Mouse (Mus musculus) lung, embryonic 15.5 days (tissue): ENCODE results near the gene Krtap5-3. TPM values are rescaled to one million over a fixed set of nuclear protein-coding genes. Genes with fewer than 3 reads are reported as not detected.
"Not testable (repeated sequence)": the region's sequence is repeated elsewhere in the genome, so short reads cannot be mapped to it uniquely, and the experiment has no call there.

Experiments
- ATAC-seq: fragments of 200-750 bp; cut with Nextera tagmentation; 2 replicates; pipeline ENCODE4 v1.8.0; 2017; ENCODE audit warnings: moderate number of reproducible peaks, borderline replicate concordance; ENCODE audit not compliant: low FRiP score, low TSS enrichment; ENCODE audit errors: extremely low read depth
- H3K27ac ChIP-seq: fragments of 300-500 bp; sonication (generic); 2 replicates; pipeline ENCODE4 v1.5.1; 2015; ENCODE audit warnings: moderate library complexity, mild to moderate bottlenecking, inconsistent platforms
- H3K27me3 ChIP-seq: fragments of 300-500 bp; sonication (generic); 2 replicates; pipeline ENCODE4 v1.6.1; 2015; ENCODE audit warnings: inconsistent platforms
- H3K36me3 ChIP-seq: fragments of 300-500 bp; sonication (generic); 2 replicates; pipeline ENCODE4 v1.6.1; 2015; ENCODE audit warnings: inconsistent platforms
- H3K4me1 ChIP-seq: fragments of 300-500 bp; sonication (generic); 2 replicates; pipeline ENCODE4 v1.6.1; 2015; ENCODE audit warnings: inconsistent platforms
- H3K4me2 ChIP-seq: fragments of 300-500 bp; sonication (generic); 2 replicates; pipeline ENCODE4 v1.6.1; 2015; ENCODE audit warnings: inconsistent platforms, mild to moderate bottlenecking, moderate library complexity
- H3K4me3 ChIP-seq: fragments of 300-500 bp; sonication (generic); 2 replicates; pipeline ENCODE4 v1.5.1; 2015; ENCODE audit warnings: mild to moderate bottlenecking, inconsistent platforms
- H3K9ac ChIP-seq: fragments of 300-500 bp; sonication (generic); 2 replicates; pipeline ENCODE4 v1.6.1; 2015; ENCODE audit warnings: inconsistent platforms
- H3K9me3 ChIP-seq: fragments of 300-500 bp; sonication (generic); 2 replicates; pipeline ENCODE4 v1.6.1; 2016; ENCODE audit warnings: inconsistent platforms
- WGBS: fragments of 180-500 bp; shearing (Covaris S2); methylation state at CpG from one replicate; pipeline ENCODE4 v1.1.7; 2015; 5-methylcytosine and 5-hydroxymethylcytosine counted together
- polyA plus RNA-seq: library from polyadenylated mRNA; unstranded; fragments of >200 nt; fragmentation: Nextera tagmentation; extraction: Ambion mirVana; gene quantifications from 2 replicates; pipeline ENCODE4 v1.2.1, GENCODE M21; 2015

Krtap5-3 gene
- not detected in 2 replicates for polyA plus RNA-seq

DNA sequence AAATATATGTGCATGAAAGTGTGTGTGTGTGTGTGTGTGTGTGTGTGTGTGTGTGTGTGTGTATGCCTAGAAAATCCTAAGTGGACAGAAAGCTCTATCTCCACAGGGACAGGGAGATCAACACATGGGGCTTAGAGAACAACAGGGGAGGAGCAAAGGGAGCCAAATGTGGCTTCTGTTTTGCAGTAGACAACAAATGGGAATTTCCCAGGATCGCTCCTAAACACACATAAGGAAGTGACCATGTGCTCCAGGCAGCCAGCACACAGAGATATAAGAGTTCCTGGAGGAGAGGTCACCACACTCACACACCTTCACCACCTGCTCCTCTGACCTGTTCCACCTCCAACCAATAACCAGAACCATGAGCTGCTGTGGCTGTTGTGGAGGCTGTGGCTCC lies at the start of gene Krtap5-3:
Gene Krtap5-3, plus strand, starts transcription at position 301 of the 400 bp plus-strand sequence.
- Histone ChIP-seq H3K27me3 (no peaks in the 10 kb centered on the region), H3K4me3 (no peak within 1 kb of the TSS), H3K27ac (no peak within 1 kb of the TSS), H3K36me3 (no peaks in the 10 kb centered on the region), H3K9ac (no peak within 1 kb of the TSS), H3K4me2 (no peak within 1 kb of the TSS), H3K9me3 (no peaks in the 10 kb centered on the region), H3K4me1 (no peaks in the 10 kb centered on the region)
- no peak for ATAC-seq
- 57% methylated on average over 1 of the region's 1 CpGs for WGBS

DNA sequence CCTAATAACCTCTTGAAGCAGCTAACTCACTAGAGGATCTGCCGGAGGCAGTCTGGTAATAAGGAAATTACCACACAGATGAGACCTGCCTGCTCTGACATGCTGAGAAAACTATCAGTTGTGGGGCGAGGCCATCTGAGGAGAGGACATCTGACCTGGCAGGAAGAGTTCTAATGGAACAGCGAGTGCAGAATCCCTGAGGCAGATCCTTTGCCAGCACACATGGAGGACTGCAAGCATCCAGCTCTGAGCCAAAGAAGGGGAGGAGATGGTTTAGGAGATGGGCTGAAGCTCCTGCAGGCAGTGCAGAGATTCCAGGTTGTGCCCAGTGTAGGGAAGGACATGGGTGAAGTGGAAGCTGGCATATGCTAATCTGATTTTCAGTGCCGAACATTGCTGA lies 49.0 kb upstream of the Krtap5-3 start:
- no peaks in the 10 kb centered on the region for H3K9me3 ChIP-seq
- no peak overlapping the region for H3K4me2 ChIP-seq
- no peak overlapping the region for H3K9ac ChIP-seq
- H3K36me3 ChIP-seq = no peaks in the 10 kb centered on the region
- no peak for ATAC-seq
- WGBS = 82% methylated on average over 4 of the region's 4 CpGs
- H3K4me3 ChIP-seq = no peak overlapping the region
- no peaks in the 10 kb centered on the region for H3K27me3 ChIP-seq
- no peak overlapping the region for H3K27ac ChIP-seq
- no peaks in the 10 kb centered on the region for H3K4me1 ChIP-seq

DNA sequence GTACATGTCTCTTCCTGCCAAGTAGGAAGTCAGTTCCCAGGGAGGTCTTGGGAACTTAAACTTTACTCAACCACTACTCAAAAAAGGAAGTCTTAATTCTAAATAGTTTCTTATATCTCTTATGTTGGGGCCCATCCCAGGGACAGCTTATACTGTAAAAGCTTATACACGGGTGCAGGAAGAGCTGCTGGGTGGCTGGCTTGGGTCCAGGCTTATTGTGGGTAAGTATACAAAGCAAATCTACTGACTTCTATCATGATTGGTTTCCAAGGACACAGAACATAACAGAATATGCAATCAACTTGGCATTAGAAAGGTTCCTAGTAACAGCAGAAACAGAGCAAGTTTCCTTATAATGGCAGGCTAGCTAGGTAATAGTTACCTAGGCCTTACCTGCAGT lies 45.9 kb upstream of the Krtap5-3 start:
- no peaks in the 10 kb centered on the region for H3K4me1 ChIP-seq
- H3K4me2 ChIP-seq = no peak overlapping the region
- H3K27ac ChIP-seq = no peak overlapping the region
- H3K27me3 ChIP-seq = no peaks in the 10 kb centered on the region
- H3K9me3 ChIP-seq = no peaks in the 10 kb centered on the region
- H3K9ac ChIP-seq = no peak overlapping the region
- H3K4me3 ChIP-seq = no peak overlapping the region
- H3K36me3 ChIP-seq = no peaks in the 10 kb centered on the region
- ATAC-seq = no peak
- 41% methylated on average over 1 of the region's 1 CpGs for WGBS

DNA sequence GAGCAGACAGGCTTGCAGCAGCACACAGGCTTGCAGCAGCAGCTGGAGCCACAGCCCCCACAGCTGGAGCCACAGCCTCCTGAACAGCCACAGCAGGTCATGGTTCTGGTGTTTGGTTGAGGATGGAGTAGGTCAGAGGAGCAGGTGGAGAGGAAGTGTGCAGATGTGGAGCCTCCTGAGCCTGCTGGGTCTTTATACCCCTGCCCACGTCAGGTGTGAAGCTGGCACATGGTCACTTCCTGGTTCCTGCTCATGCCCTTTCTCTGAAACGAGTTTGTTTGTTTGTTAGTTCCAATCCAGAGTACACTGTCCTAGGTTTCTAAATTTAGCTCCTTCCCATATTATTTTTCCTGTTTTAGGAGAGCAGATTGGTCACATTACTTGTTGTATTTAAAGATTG lies 44.2 kb upstream of the Krtap5-3 start, which contains the start of gene Gm29735:
Gene Gm29735, minus strand, starts transcription at position 101 of the 400 bp plus-strand sequence.
- ATAC-seq, H3K4me1 ChIP-seq, H3K9me3 ChIP-seq, H3K4me2 ChIP-seq, H3K9ac ChIP-seq, H3K27ac ChIP-seq, H3K4me3 ChIP-seq, H3K27me3 ChIP-seq, H3K36me3 ChIP-seq: not testable (repeated sequence)
- 33% methylated on average over 2 of the region's 2 CpGs for WGBS

DNA sequence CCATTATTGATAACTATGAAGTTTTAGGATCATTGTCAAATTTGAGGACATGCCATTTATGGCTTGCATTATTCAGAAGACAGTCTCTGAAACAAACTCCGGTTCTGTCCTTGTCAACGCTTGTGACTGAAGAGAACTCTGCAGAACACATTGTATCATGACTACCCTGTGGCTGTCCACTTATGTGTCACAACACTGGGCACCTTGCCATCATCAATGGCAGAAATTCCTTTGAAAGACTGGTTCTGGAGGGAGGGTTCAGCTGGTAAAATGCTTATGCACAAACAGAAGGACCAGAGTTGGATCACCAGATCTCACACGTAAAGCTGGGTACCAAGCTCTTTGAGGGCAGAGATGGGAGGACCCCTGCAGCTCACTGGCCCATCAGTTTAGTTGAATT lies 41.8 kb upstream of the Krtap5-3 start:
- 88% methylated on average over 3 of the region's 3 CpGs for WGBS
- Histone ChIP-seq H3K4me3 (no peak overlapping the region), H3K9ac (no peak overlapping the region), H3K27me3 (no peaks in the 10 kb centered on the region), H3K4me2 (no peak overlapping the region), H3K9me3 (no peaks in the 10 kb centered on the region), H3K36me3 (no peaks in the 10 kb centered on the region), H3K27ac (no peak overlapping the region), H3K4me1 (no peaks in the 10 kb centered on the region)
- ATAC-seq = no peak

DNA sequence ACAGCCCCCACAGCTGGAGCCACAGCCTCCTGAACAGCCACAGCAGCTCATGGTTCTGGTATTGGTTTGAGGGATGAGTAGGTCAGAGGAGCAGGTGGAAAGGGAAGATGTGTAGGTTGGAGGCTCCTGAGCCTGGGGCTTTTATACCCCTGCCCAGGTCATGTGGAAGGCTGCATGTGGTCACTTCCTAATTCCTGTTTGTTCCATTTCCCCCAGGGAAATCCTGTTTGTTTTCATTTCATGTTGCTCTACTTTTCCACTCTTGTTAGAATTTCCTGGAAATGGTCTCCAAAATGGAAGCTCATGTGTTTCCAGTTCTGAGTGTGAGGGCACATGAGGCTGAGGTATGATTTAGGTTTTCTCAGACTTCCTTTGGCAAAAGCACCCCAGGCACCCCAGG lies 35.5 kb upstream of the Krtap5-3 start, which contains the start of gene Gm4553:
Gene Gm4553, minus strand, starts transcription at position 101 of the 400 bp plus-strand sequence.
- not testable (repeated sequence) for ATAC-seq, H3K9me3 ChIP-seq, H3K27ac ChIP-seq, H3K9ac ChIP-seq, H3K4me3 ChIP-seq, H3K4me1 ChIP-seq, H3K36me3 ChIP-seq, H3K27me3 ChIP-seq, H3K4me2 ChIP-seq

DNA sequence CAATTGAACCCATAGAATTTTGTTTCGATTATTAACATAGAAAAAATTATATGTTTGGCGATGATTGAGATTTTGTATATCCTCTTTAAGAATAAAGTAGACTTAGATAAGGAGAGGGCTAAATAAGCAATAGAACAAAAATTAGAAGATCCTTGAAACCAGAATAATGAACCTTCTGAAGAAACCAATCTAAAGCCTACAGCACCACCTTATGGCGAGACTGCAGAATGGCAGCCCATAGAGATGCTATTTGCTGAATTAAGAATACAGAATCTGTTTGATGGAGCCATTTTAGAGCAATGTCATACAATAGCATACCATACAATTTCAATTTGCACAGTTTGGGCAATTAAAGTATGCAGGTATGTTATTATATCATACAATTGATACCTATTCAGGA lies 31.3 kb upstream of the Krtap5-3 start:
- no peak for ATAC-seq
- Histone ChIP-seq H3K9ac (no peak overlapping the region), H3K36me3 (no peaks in the 10 kb centered on the region), H3K27ac (no peak overlapping the region), H3K4me2 (no peak overlapping the region), H3K9me3 (no peaks in the 10 kb centered on the region), H3K4me3 (no peak overlapping the region), H3K27me3 (no peaks in the 10 kb centered on the region), H3K4me1 (no peaks in the 10 kb centered on the region)
- 44% methylated on average over 3 of the region's 3 CpGs for WGBS

DNA sequence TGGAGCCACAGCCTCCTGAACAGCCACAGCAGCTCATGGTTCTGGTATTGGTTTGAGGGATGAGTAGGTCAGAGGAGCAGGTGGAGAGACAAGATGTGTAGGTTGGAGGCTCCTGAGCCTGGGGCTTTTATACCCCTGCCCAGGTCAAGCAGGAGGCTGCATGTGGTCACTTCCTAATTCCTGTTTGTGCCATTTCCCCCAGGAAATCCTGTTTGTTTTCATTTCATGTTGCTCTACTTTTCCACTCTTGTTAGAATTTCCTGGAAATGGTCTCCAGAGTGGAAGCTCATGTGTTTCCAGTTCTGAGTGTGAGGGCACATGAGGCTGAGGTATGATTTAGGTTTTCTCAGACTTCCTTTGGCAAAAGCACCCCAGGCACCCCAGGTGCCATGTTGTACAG lies 25.3 kb upstream of the Krtap5-3 start, which contains the start of gene Krtap5-2:
Gene Krtap5-2, minus strand, starts transcription at position 101 of the 400 bp plus-strand sequence.
- ATAC-seq, H3K4me2 ChIP-seq, H3K9ac ChIP-seq, H3K9me3 ChIP-seq, H3K4me3 ChIP-seq, H3K27me3 ChIP-seq, H3K36me3 ChIP-seq, H3K27ac ChIP-seq, H3K4me1 ChIP-seq: not testable (repeated sequence)

DNA sequence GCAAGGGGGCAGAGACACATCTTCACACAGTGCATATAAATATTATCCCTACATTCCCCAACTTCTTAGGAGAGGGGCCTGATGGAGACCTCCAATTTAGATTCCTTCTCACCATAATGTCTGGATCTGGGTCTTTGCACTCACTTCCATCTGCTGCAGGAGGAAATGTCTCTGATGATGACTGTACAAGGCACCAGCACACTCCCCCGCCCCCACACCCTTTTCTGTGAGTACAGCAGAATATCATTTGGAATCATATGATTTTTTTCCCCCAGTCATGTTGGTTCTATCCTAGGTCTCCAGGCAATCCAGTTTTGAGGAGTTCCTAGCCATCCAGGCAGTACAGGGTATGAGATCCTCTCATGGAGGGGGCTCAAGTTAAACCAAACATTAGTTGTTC lies 22.5 kb upstream of the Krtap5-3 start:
- Histone ChIP-seq H3K27ac (no peak overlapping the region), H3K36me3 (no peaks in the 10 kb centered on the region), H3K4me2 (no peak overlapping the region), H3K4me3 (no peak overlapping the region), H3K4me1 (no peaks in the 10 kb centered on the region), H3K27me3 (no peaks in the 10 kb centered on the region), H3K9ac (no peak overlapping the region), H3K9me3 (no peaks in the 10 kb centered on the region)
- no peak for ATAC-seq
- WGBS = 86% methylated on average over 1 of the region's 1 CpGs

DNA sequence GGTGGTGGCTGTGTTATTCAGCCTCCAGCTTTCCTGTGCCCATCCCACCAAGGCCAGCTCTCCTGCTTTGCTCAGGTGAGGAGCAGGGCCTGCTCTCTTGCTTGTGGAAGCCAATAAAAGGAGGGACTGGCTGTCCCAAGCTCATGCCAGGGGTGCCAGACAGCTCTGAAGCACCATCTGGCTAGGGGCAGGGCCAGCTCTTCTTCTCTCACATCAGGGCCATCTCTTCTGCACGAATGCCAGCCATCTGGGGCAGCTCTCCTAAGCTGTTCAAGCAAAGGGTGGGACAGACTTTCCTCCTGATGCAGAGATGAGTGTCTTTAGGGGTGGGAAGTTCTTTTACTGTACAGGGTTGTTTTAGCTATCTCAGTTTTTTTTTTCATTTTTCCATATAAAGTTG lies 20.1 kb upstream of the Krtap5-3 start:
- WGBS = 55% methylated on average over 1 of the region's 1 CpGs
- no peak for ATAC-seq
- H3K9ac ChIP-seq = no peak overlapping the region

DNA sequence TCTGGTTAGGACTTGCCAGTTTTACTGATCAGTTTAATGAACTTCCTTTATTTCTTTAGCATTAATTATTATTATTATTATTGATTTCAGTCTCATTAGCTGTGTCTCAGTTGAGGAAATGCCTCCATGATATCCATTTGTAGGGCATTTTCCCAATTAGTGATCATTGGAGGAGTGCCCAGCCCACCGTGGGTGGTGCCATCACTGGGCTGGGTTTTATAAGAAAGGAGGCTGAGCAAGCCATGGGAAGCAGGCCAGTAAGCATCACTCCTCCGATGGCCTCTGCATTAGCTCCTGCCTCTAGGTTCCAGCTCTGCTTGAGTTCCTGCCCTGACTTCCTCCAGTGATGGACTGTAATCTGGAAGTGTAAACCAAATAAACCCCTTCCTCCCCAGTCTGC lies 13.0 kb upstream of the Krtap5-3 start:
- Histone ChIP-seq H3K4me1 (no peaks in the 10 kb centered on the region), H3K9me3 (no peaks in the 10 kb centered on the region), H3K36me3 (no peaks in the 10 kb centered on the region), H3K9ac (no peak overlapping the region), H3K27me3 (no peaks in the 10 kb centered on the region; the same call in 1 of the 2 replicates), H3K4me3 (no peak overlapping the region), H3K27ac (no peak overlapping the region), H3K4me2 (no peak overlapping the region)
- WGBS = 58% methylated on average over 2 of the region's 2 CpGs
- ATAC-seq = no peak

More for the DNA sequence above, 20.1 kb upstream of the Krtap5-3 start:
- no peak overlapping the region for H3K4me2 ChIP-seq
- H3K36me3 ChIP-seq = no peaks in the 10 kb centered on the region
- H3K4me3 ChIP-seq = no peak overlapping the region
- H3K9me3 ChIP-seq = no peaks in the 10 kb centered on the region
- H3K4me1 ChIP-seq = no peaks in the 10 kb centered on the region
- H3K27me3 ChIP-seq = no peaks in the 10 kb centered on the region; the same call in 1 of the 2 replicates
- H3K27ac ChIP-seq = no peak overlapping the region

DNA sequence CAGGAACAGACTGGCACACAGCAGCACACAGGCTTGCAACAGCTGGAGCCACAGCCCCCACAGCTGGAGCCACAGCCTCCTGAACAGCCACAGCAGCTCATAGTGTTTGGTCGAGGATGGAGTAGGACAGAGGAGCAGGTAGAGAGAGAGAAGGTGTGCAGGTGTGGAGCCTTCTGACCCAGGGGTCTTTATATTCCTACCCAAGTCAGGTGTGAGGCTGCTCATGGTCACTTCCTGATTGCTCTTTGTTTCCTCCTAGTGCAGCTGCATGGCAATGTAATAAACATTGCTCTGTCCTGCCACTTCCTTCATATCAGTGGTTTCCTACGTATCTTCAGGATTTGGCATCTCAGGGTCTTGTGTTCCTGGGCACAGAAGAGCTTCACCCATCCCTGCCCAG lies 10.9 kb upstream of the Krtap5-3 start, which contains the start of gene Gm10153:
Gene Gm10153, minus strand, starts transcription at position 101 of the 400 bp plus-strand sequence.
- no peaks in the 10 kb centered on the region for H3K9me3 ChIP-seq
- no peaks in the 10 kb centered on the region for H3K36me3 ChIP-seq
- H3K27me3 ChIP-seq = no peaks in the 10 kb centered on the region
- no peak within 1 kb of the TSS for H3K4me2 ChIP-seq
- no peak within 1 kb of the TSS for H3K27ac ChIP-seq
- H3K4me3 ChIP-seq = no peak within 1 kb of the TSS
- ATAC-seq = no peak
- no peak within 1 kb of the TSS for H3K9ac ChIP-seq
- 27% methylated on average over 2 of the region's 2 CpGs for WGBS
- H3K4me1 ChIP-seq = no peaks in the 10 kb centered on the region

DNA sequence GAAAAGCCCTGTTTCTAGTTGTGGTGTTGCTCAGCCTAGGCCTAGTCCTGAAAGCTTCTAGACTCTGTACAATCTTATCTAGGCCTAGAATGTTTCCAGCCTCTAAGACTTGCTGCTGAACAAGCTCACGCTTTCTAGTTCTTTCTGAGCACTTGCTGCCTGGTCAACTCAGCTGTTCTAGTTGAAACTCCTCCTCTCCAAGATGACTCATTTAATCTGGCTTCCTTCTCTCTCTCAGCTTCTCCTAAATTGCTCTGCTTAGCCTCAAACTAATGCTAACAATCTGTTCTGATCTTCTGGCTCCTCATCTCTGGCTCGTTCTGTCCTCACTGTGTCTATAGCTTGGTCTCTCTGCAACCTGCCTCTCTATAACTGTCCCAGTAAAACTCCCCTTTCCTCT lies 2.4 kb upstream of the Krtap5-3 start:
- WGBS = 75% methylated on average over 2 of the region's 2 CpGs
- Histone ChIP-seq H3K4me3 (no peak overlapping the region), H3K27ac (no peak overlapping the region), H3K36me3 (no peaks in the 10 kb centered on the region), H3K27me3 (no peaks in the 10 kb centered on the region), H3K4me1 (no peaks in the 10 kb centered on the region), H3K4me2 (no peak overlapping the region), H3K9me3 (no peaks in the 10 kb centered on the region), H3K9ac (no peak overlapping the region)
- no peak for ATAC-seq
